Mouse (Mus musculus) neural tube, embryonic 14.5 days (tissue): ENCODE results near the gene Gjb3. TPM values are rescaled to one million over a fixed set of nuclear protein-coding genes. Genes with fewer than 3 reads are reported as not detected.

Source experiments
- ATAC-seq: fragments of 200-750 bp; cut with Nextera tagmentation; 2 replicates; pipeline ENCODE4 v1.8.0; 2017; ENCODE audit warnings: low read depth, mild to moderate bottlenecking, moderate TSS enrichment, moderate library complexity
- H3K27ac ChIP-seq: fragments of 300-500 bp; sonication (generic); 2 replicates; pipeline ENCODE4 v1.5.1; 2014; ENCODE audit warnings: low read depth, mild to moderate bottlenecking, control low read depth, low read length, moderate library complexity, mixed read lengths
- H3K27me3 ChIP-seq: fragments of 300-500 bp; sonication (generic); 2 replicates; pipeline ENCODE4 v1.6.1; 2014; ENCODE audit warnings: low read length; ENCODE audit not compliant: control insufficient read depth, insufficient read depth
- H3K36me3 ChIP-seq: fragments of 300-500 bp; sonication (generic); 2 replicates; pipeline ENCODE4 v1.6.1; 2014; ENCODE audit warnings: low read length, mixed read lengths; ENCODE audit not compliant: control insufficient read depth, insufficient read depth
- H3K4me1 ChIP-seq: fragments of 300-500 bp; sonication (generic); 2 replicates; pipeline ENCODE4 v1.6.1; 2014; ENCODE audit warnings: low read length; ENCODE audit not compliant: control insufficient read depth, insufficient read depth
- H3K4me2 ChIP-seq: fragments of 300-500 bp; sonication (generic); 2 replicates; pipeline ENCODE4 v1.6.1; 2014; ENCODE audit warnings: mild to moderate bottlenecking, low read depth, low read length, control low read depth
- H3K4me3 ChIP-seq: fragments of 300-500 bp; sonication (generic); 2 replicates; pipeline ENCODE4 v1.5.1; 2014; ENCODE audit warnings: low read depth, low read length, control low read depth, mixed read lengths
- H3K9ac ChIP-seq: fragments of 300-500 bp; sonication (generic); replicated peaks from 2 replicates; pipeline ENCODE4 v1.6.1; 2014; ENCODE audit warnings: low read depth, mild to moderate bottlenecking, control low read depth, low read length, mixed read lengths
- H3K9me3 ChIP-seq: fragments of 300-500 bp; sonication (generic); 2 replicates; pipeline ENCODE4 v1.6.1; 2016; ENCODE audit warnings: low read length; ENCODE audit not compliant: control insufficient read depth
- WGBS: fragments of 180-500 bp; shearing (Covaris S2); extraction: QIAGEN DNeasy Blood & Tissue Kit; methylation state at CpG from one replicate; pipeline ENCODE4 v1.1.7; 2014; 5-methylcytosine and 5-hydroxymethylcytosine counted together
- polyA plus RNA-seq: library from polyadenylated mRNA; unstranded; fragments of >200 nt; fragmentation: Nextera tagmentation; extraction: Ambion mirVana; gene quantifications from 2 replicates; pipeline ENCODE4 v1.2.1, GENCODE M21; 2014

Gjb3 gene
- 0.20 TPM in 1 of 2 replicates, not detected in the other for polyA plus RNA-seq

DNA sequence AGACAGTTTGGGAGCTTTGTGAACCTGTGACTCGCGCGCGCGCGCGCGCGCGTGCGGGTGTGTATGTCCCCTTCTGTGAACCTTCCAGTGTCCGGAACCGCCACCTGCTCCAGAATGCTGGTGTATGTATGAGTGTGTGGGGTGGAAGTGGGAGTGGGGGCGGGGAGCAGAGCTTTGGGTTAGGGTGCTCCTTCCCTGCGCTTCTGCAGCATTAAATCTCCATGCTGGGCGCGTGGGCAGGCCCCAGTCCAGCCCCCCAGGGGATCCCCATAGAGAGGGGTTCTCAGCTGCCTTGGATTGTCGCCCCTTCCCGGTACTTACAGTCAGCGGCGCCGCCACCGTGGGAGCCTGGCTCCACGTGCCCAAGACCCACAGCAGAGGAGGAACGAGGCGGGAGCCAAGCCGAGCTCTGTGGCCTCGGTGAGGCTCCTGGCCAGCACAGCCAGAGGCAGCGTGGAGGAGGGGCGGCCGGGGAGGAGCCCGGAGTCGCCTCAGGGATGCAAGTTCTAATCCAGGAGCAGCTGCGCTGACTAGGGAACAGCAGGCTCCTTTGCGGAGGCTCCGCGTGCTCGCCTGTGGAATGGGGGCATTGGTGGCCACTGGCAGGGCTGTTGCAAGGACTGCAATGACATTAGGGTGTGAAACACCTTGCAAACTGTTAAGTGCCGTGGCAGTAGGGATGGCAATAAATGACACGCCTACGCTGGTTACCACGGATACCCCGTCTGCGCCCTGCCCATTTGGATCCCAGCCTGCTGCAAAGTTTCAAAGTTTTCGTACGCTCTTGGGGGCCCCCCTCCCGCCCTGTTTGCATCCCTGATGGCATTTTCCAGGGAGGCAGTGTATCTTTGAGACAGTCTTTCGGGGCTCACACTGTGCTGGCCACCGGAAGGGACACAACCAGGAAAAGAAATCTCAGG is at the start of gene Gjb3:
Gene Gjb3 (minus strand): TSS at position 664 of the 920 bp plus-strand sequence.
- Histone ChIP-seq H3K9me3 (no peaks in the 10 kb centered on the region), H3K4me1 (peaks cover 8% of the 10 kb centered on the region), H3K4me2 (peak within 1 kb of the TSS; percentile 38), H3K27ac (no peak within 1 kb of the TSS), H3K36me3 (no peaks in the 10 kb centered on the region), H3K4me3 (peak within 1 kb of the TSS; percentile 5; the same call in 1 of the 2 replicates), H3K27me3 (peaks cover 29% of the 10 kb centered on the region), H3K9ac (no peak within 1 kb of the TSS)
- ATAC-seq = peak; percentile 44; the same call in 1 of the 2 replicates
- WGBS = under 1% methylated on average over 49 of the region's 49 CpGs

DNA sequence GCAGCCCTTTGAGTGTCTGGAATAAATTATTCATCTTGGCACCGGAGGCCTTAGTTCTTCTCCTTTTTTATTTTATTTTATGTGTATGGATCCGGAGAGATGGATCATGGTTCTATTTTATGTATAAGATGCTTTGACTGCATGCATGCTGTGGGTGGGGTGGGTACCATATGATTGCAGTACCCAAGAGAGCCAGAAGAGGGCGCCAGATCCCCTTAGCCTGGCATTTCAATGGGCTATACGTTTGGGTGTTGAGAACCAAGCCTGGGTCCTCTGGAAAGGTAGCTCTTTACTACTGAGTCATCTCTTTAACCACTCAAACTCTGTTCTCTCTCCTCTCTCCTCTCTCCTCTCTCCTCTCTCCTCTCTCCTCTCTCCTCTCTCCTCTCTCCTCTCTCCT is 46.7 kb upstream of the Gjb3 start:
- H3K36me3 ChIP-seq = no peaks in the 10 kb centered on the region
- H3K4me1 ChIP-seq = no peaks in the 10 kb centered on the region
- no peak for ATAC-seq
- no peak overlapping the region for H3K9ac ChIP-seq
- no peak overlapping the region for H3K27ac ChIP-seq
- WGBS = 35% methylated on average over 4 of the region's 4 CpGs
- H3K27me3 ChIP-seq = no peaks in the 10 kb centered on the region
- H3K4me2 ChIP-seq = no peak overlapping the region
- H3K4me3 ChIP-seq = no peak overlapping the region
- no peaks in the 10 kb centered on the region for H3K9me3 ChIP-seq

DNA sequence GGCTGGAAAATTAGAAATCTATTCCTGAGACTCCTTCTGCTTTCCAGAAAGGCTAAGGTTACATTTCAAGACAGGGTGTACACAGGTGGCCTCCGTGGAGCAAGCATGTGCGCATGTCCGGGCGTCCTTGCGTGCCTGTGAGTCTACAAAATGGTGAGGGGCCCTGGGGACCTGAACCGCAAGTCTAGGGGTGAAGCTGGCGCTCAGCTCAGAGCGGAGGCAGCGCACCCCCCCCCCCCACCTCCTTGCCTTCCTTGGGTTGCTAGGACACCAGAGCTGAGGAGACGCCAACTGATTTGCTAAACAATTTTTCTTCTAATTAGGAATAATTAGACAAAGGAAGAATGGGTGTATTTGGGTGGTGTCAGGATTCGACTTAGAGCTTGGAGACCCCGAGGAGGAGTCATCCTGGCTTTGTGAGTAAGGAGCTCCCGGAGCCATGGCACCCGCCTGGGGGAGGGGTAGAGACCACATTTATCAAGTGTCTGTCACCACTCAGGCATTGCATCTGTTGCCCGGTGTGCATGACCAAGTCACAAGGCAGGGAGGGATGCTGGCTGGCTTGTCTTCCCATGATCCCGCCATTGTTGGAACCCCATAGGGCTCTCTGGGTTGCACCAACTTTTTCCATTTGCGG is 45.0 kb upstream of the Gjb3 start:
- 50% methylated on average over 17 of the region's 17 CpGs for WGBS
- Histone ChIP-seq H3K36me3 (no peaks in the 10 kb centered on the region), H3K27me3 (no peaks in the 10 kb centered on the region), H3K27ac (no peak overlapping the region), H3K4me3 (no peak overlapping the region), H3K4me2 (no peak overlapping the region), H3K4me1 (no peaks in the 10 kb centered on the region), H3K9me3 (no peaks in the 10 kb centered on the region), H3K9ac (no peak overlapping the region)
- peak; percentile 65 for ATAC-seq

DNA sequence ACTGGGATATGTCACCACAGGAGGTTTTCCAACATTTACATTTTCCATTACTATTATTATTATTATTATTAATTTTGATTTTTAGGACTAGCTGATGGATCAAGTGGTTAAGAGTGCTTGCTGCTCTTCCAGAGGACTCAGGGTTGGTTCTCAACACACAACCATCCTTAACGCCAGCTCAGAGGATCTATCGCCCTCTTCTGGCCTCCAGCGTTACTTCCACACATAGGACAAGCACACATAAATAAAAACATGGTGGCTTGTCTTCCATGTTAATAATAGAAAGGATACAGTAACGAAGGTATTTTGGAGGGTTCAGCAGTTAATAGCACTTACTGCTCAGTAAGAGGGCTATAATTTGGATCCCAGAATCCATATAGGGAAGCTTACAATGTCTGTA is 44.0 kb upstream of the Gjb3 start:
- no peaks in the 10 kb centered on the region for H3K27me3 ChIP-seq
- no peak for ATAC-seq
- H3K36me3 ChIP-seq = no peaks in the 10 kb centered on the region
- no peaks in the 10 kb centered on the region for H3K4me1 ChIP-seq
- H3K4me2 ChIP-seq = no peak overlapping the region
- H3K4me3 ChIP-seq = no peak overlapping the region
- H3K9ac ChIP-seq = no peak overlapping the region
- H3K27ac ChIP-seq = no peak overlapping the region
- H3K9me3 ChIP-seq = no peaks in the 10 kb centered on the region
- 86% methylated on average over 4 of the region's 4 CpGs for whole genome bisulfite sequencing

DNA sequence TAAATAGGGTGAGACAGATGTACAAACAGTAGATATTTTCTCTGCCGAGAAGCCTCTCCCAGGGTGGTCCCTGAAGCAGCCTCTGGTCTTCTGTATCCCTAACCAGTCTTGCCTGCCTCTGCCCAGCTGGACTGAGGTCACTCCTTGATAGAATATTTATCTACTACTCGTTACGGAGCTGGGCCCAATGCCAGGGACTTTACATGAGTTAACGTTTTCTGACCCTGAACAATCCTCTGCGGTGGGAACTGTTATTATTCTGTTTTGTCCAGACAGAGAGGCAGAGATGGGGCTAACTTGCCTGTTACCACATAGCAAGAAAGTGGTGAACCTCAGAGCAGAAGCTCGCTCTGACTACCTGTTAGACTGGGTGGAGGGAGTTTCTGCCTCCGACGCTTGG is 42.8 kb upstream of the Gjb3 start:
- Histone ChIP-seq H3K27me3 (no peaks in the 10 kb centered on the region), H3K9me3 (no peaks in the 10 kb centered on the region), H3K9ac (no peak overlapping the region), H3K4me3 (no peak overlapping the region), H3K4me2 (no peak overlapping the region), H3K4me1 (no peaks in the 10 kb centered on the region), H3K36me3 (no peaks in the 10 kb centered on the region), H3K27ac (no peak overlapping the region)
- ATAC-seq = no peak
- 54% methylated on average over 8 of the region's 8 CpGs for WGBS

DNA sequence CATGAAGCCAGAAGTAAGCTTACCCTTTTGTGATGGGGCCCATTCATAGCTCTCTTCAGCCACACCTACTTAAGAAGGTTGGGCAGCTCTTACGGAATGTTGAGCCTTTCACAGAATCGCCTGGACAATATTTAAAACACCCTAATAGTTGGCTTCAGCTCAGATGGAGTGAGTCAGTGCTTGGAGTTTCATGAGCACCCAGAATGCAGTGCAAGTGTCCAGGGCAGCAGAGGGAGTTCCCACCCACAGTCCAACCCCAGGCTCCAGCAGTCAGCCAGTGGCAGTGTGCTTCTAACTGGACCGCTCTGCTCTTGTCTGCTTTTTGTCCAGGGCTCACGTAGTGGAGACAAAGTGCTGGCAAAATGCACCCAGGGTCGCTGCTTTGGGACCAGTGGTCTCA is 40.9 kb upstream of the Gjb3 start:
- WGBS = 79% methylated on average over 5 of the region's 5 CpGs
- no peak overlapping the region for H3K4me3 ChIP-seq
- no peak overlapping the region for H3K4me2 ChIP-seq
- H3K9ac ChIP-seq = no peak overlapping the region
- ATAC-seq = no peak
- H3K27ac ChIP-seq = no peak overlapping the region
- H3K4me1 ChIP-seq = no peaks in the 10 kb centered on the region
- no peaks in the 10 kb centered on the region for H3K36me3 ChIP-seq
- H3K9me3 ChIP-seq = no peaks in the 10 kb centered on the region
- H3K27me3 ChIP-seq = no peaks in the 10 kb centered on the region

DNA sequence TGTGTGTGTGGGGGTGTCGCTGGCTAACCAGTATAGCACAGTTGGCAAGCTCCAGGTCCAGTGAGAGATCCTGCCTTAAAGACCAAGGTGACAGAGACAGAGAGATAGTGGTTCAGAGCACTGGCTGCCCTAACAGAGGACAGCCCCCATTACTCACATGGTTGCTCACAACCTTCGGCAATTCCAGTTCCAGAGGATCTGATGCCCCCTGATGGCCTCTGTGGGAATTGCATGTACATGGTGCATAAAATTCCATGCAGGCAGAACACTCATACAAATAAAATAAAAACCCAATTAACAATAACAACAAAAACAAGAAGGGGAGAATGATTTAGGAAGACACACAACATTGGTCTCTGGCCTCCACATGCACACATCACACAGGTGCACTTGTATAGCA is 39.8 kb upstream of the Gjb3 start:
- WGBS = 56% methylated on average over 2 of the region's 2 CpGs
- H3K9me3 ChIP-seq = no peaks in the 10 kb centered on the region
- H3K4me1 ChIP-seq = 0 out of 2 replicates have a peak, but pooled peaks cover 3% of the 10 kb centered on the region
- ATAC-seq = no peak
- no peak overlapping the region for H3K4me2 ChIP-seq
- H3K27ac ChIP-seq = no peak overlapping the region
- H3K27me3 ChIP-seq = no peaks in the 10 kb centered on the region
- H3K9ac ChIP-seq = no peak overlapping the region
- no peak overlapping the region for H3K4me3 ChIP-seq
- no peaks in the 10 kb centered on the region for H3K36me3 ChIP-seq

DNA sequence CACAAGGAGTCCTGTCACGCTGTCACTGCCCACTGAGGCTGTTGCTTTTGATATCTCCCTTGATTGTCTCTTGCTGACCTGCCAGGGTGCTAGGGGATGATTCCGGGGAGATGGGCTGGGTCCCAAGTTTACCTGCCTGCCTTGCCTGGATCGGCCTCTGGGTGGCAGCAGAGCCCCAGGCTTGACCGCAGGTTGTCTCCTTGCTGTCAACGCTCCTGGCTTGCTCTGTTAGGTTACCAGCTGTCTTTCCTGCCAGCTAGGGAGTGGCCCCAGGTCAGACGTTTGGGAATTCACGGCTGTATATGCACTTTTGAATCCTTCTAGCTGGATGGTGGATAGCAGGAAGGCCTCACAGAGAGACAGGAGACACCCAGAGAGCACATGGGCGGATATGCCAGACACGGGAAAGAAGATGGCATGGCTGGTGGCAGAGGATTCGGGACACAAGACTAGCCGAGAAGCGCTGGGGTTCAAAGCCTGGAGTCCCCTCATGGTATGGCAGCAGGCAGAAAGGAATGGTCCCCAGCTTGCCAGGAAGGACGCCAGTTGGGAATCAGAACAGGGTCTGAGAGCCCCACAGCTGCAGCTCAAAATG is 37.8 kb upstream of the Gjb3 start:
- H3K9me3 ChIP-seq = no peaks in the 10 kb centered on the region
- H3K4me2 ChIP-seq = no peak overlapping the region
- ATAC-seq = peak; percentile 53; the same call in 1 of the 2 replicates
- no peak overlapping the region for H3K27ac ChIP-seq
- no peak overlapping the region for H3K4me3 ChIP-seq
- 37% methylated on average over 13 of the region's 13 CpGs for WGBS
- no peak overlapping the region for H3K9ac ChIP-seq
- 0 out of 2 replicates have a peak, but pooled peaks cover 4% of the 10 kb centered on the region for H3K4me1 ChIP-seq
- no peaks in the 10 kb centered on the region for H3K27me3 ChIP-seq
- H3K36me3 ChIP-seq = no peaks in the 10 kb centered on the region

DNA sequence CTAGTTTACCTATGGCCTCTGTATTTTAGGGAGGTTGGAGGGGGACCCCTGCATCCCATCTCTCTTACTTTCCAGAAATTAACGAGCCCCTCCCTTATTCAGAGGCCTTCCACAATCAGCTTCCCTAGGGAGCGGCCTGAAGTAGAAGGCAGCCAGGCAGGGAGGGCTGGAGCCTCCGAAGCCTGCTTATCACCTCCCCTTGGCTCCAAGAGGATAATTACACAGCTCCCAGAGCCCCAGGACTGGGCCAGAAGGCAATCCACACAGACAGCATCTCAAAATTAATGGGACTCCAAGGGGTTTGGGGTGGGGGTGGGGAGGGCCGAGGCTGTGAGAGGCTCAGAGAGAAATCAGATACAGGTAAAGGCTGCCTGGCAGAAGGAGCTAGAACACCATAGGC is 35.2 kb upstream of the Gjb3 start:
- H3K36me3 ChIP-seq = no peaks in the 10 kb centered on the region
- 14% methylated on average over 4 of the region's 4 CpGs for WGBS
- H3K27ac ChIP-seq = no peak overlapping the region
- H3K9ac ChIP-seq = no peak overlapping the region
- H3K9me3 ChIP-seq = no peaks in the 10 kb centered on the region
- no peak overlapping the region for H3K4me3 ChIP-seq
- H3K27me3 ChIP-seq = no peaks in the 10 kb centered on the region
- no peak overlapping the region for H3K4me2 ChIP-seq
- H3K4me1 ChIP-seq = 0 out of 2 replicates have a peak, but pooled peaks cover 4% of the 10 kb centered on the region
- ATAC-seq = peak; percentile 14; the same call in 1 of the 2 replicates
